9 mouse cellular contexts compared by ENCODE assay signal in the genomic region with DNA sequence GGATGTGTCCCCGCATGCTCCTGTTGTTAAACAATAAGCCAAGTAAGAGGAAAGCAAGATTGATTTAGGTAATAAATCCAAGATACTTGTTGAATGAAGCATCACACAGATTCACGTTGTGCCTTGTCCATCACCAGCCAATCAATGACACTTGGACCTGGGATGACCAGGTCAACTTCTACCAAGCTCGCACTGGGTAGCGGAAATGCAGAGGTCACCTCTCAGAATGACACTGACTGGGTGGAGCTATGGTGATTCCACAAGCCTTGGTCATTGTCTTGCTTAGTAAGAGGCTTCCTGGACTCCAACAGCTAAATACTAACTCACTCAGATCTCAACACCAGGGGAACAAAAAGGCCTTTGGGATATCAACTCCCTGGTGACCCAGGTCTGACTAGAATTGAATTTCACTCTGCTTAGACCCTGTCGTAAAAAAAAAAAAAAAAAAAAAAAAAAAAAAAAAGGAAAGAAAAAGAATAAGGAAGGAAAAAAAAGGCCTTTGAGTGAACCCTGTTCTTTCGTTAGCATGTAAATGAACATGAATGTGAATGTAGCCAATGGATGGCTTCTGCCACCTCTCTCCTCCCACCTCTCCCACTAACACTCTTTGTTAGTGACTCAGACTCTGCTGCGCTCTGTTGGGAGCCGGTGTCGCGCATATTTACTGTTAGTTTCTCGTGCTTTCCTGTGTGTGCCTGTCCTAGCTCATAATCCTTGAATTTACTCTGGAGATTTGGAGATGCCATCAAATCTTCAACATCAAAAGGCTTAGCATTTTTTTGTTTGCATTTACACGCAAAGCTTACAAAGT.
DNase-seq lines count a peak whose midpoint lies in the region; ATAC-seq and TF ChIP-seq lines count a peak whose summit lies in the region.
"Had no signal": no experiment of that assay in that cellular context is flagged by ENCODE, and none has a peak within 500 bp of the region (broad histone marks: within the 10 kb centered on the region; RNA-seq: fewer than 3 reads in every experiment).

No protein-coding gene starts in this region.

- DNase-seq in CH12.LX (ENCODE audit: extremely low read depth): no peak
- no peak for DNase-seq in midbrain, embryonic 10.5 days (ENCODE audit: low spot score)
- no peak for DNase-seq in gastrocnemius, postnatal 25 days
- no peak for DNase-seq in c-Kit-positive CD71-positive TER-119-positive erythroid progenitor cells, embryonic 14.5 days (ENCODE audit: low spot score)
- no peak for DNase-seq in cerebellum, adult 2 months
- DNase-seq: lung, postnatal 10 days had no signal

- no peaks in the 10 kb centered on the region for H3K79me2 ChIP-seq in CH12.LX (replicated peaks; ENCODE audit: control insufficient read depth, extremely low read depth, insufficient read depth, poor library complexity, severe bottlenecking)

- TF ChIP-seq POLR2A in CH12.LX (IDR thresholded peaks at IDR 0.05; ENCODE audit: low read depth, low read length): no peak
- TF ChIP-seq POLR2A in cerebellum, adult 2 months (IDR thresholded peaks at IDR 0.05; ENCODE audit: borderline replicate concordance, insufficient read depth, low read length): no peak

- in situ Hi-C loops in CH12.LX (cut with MboI; ENCODE audit: low pct_ligation_motif_present, low pct_unique_long_range_greater_than_20kb, low sequenced_read_pairs): no loop called here

- H3K9ac ChIP-seq in CH12.LX (ENCODE audit: insufficient read depth, low read depth): no peak overlapping the region
- no peak overlapping the region for H3K9ac ChIP-seq in embryonic facial prominence, embryonic 15.5 days

- no peak for ATAC-seq in embryonic facial prominence, embryonic 15.5 days (ENCODE audit: insufficient number of reproducible peaks, low FRiP score, low TSS enrichment, low read depth)
- no peak for ATAC-seq in megakaryocyte-erythroid progenitor cell, adult 5-6 weeks (replicated peaks; ENCODE audit: low FRiP score, low TSS enrichment, poor library complexity, severe bottlenecking)

- no peak overlapping the region for H3K27ac ChIP-seq in CH12.LX (ENCODE audit: insufficient read depth, low read depth)
- H3K27ac ChIP-seq in embryonic facial prominence, embryonic 15.5 days (replicated peaks): no peak overlapping the region
- H3K27ac ChIP-seq in midbrain, embryonic 10.5 days (replicated peaks): no peak overlapping the region
- no peak overlapping the region for H3K27ac ChIP-seq in cerebellum, adult 2 months (ENCODE audit: insufficient read depth, low read length)

- peaks cover 8 to 10% of the 10 kb centered on the region in 2 experiments; a peak in 3 of 4 replicates for H3K4me1 ChIP-seq in CH12.LX (ENCODE audit: control insufficient read depth in 1 of 2, insufficient read depth in 2 of 2)
- H3K4me1 ChIP-seq in E14TG2a.4 (replicated peaks; ENCODE audit: low read depth, low read length): peaks cover 78% of the 10 kb centered on the region
- H3K4me1 ChIP-seq in embryonic facial prominence, embryonic 15.5 days: peaks cover 13% of the 10 kb centered on the region
- H3K4me1 ChIP-seq in midbrain, embryonic 10.5 days: peaks cover 9% of the 10 kb centered on the region
- H3K4me1 ChIP-seq in cerebellum, adult 2 months (ENCODE audit: control insufficient read depth, insufficient read depth, low read length): no peaks in the 10 kb centered on the region

- TF ChIP-seq CTCF in CH12.LX (conservative IDR thresholded peaks at IDR 0.05 in 1 of 2, IDR thresholded peaks at IDR 0.05 in 1 of 2; ENCODE audit: low read depth in 2 of 2, low read length in 2 of 2): no peak
- TF ChIP-seq CTCF in E14TG2a.4 (conservative IDR thresholded peaks at IDR 0.05; ENCODE audit: low read length): no peak
- no peak for TF ChIP-seq CTCF in cerebellum, adult 2 months (IDR thresholded peaks at IDR 0.05; ENCODE audit: borderline replicate concordance, insufficient read depth, low read depth, low read length)

- H3K4me3 ChIP-seq in CH12.LX (replicated peaks in 1 of 3; ENCODE audit: low read depth in 2 of 3, low read length in 2 of 3, poor library complexity in 1 of 3): no peak overlapping the region
- H3K4me3 ChIP-seq in E14TG2a.4 (replicated peaks; ENCODE audit: low read length): peak overlapping the region; percentile 37
- no peak overlapping the region for H3K4me3 ChIP-seq in embryonic facial prominence, embryonic 15.5 days (replicated peaks)
- peak overlapping the region; percentile 34; the same call in 1 of the 2 replicates for H3K4me3 ChIP-seq in midbrain, embryonic 10.5 days
- H3K4me3 ChIP-seq in cerebellum, adult 2 months (replicated peaks; ENCODE audit: insufficient read depth, low read depth, low read length): no peak overlapping the region

- TF ChIP-seq RAD21 in CH12.LX (IDR thresholded peaks at IDR 0.05; ENCODE audit: low read depth, low read length): no peak

- H3K27me3 ChIP-seq in CH12.LX (replicated peaks) (no peaks in the 10 kb centered on the region), E14TG2a.4 (ENCODE audit: insufficient read depth, low read length) (no peaks in the 10 kb centered on the region)
- peaks cover 4% of the 10 kb centered on the region; the same call in 1 of the 2 replicates for H3K27me3 ChIP-seq in embryonic facial prominence, embryonic 15.5 days
- peaks cover 28% of the 10 kb centered on the region for H3K27me3 ChIP-seq in midbrain, embryonic 10.5 days (ENCODE audit: low read depth, poor library complexity, severe bottlenecking)
- no peaks in the 10 kb centered on the region; the same call in 1 of the 2 replicates for H3K27me3 ChIP-seq in cerebellum, adult 2 months (ENCODE audit: control insufficient read depth, insufficient read depth, low read length)

- H3K36me3 ChIP-seq in CH12.LX (replicated peaks in 1 of 2; ENCODE audit: control insufficient read depth in 1 of 2, insufficient read depth in 1 of 2, low read length in 1 of 2): no peaks in the 10 kb centered on the region
- no peaks in the 10 kb centered on the region for H3K36me3 ChIP-seq in E14TG2a.4 (ENCODE audit: insufficient read depth, low read length)
- H3K36me3 ChIP-seq in embryonic facial prominence, embryonic 15.5 days: no peaks in the 10 kb centered on the region
- H3K36me3 ChIP-seq in midbrain, embryonic 10.5 days: no peaks in the 10 kb centered on the region

- dilution Hi-C loops in CH12.LX (cut with MboI; ENCODE audit: extremely low pct_ligation_motif_present, extremely low pct_unique_long_range_greater_than_20kb, low sequenced_read_pairs): no loop called here

- TF ChIP-seq EP300 in CH12.LX (IDR thresholded peaks at IDR 0.05; ENCODE audit: low read length): no peak

- H3K4me2 ChIP-seq in CH12.LX (ENCODE audit: insufficient read depth, low read depth, poor library complexity, severe bottlenecking): 0 out of 2 replicates have a peak overlapping the region, but pooled peaks have one; percentile 13
- peak overlapping the region; percentile 24; the same call in 1 of the 2 replicates for H3K4me2 ChIP-seq in embryonic facial prominence, embryonic 15.5 days (replicated peaks)

- H3K9me3 ChIP-seq in CH12.LX (replicated peaks; ENCODE audit: low read length): no peaks in the 10 kb centered on the region
- no peaks in the 10 kb centered on the region for H3K9me3 ChIP-seq in E14TG2a.4 (ENCODE audit: low read length)
- no peaks in the 10 kb centered on the region for H3K9me3 ChIP-seq in embryonic facial prominence, embryonic 15.5 days (replicated peaks)
- no peaks in the 10 kb centered on the region for H3K9me3 ChIP-seq in midbrain, embryonic 10.5 days (replicated peaks)

- WGBS in embryonic facial prominence, embryonic 15.5 days: 19% methylated on average over 12 of the region's 12 CpGs
- WGBS in midbrain, embryonic 10.5 days: 19% methylated on average over 12 of the region's 12 CpGs
- WGBS in cerebellum, adult 2 months: 48% methylated on average over 12 of the region's 12 CpGs

TF ChIP-seq in CH12.LX, 34 proteins besides CTCF, POLR2A, EP300 and RAD21:
- TF ChIP-seq MEF2A (IDR thresholded peaks at IDR 0.05; ENCODE audit: borderline replicate concordance, low read depth, low read length): no peak
- peak; percentile 71 for TF ChIP-seq ZNF384 (IDR thresholded peaks at IDR 0.05; ENCODE audit: low read depth, low read length)

Comparison
In these comparisons a context has a peak if more than half of its experiments do, and no peak if none do; other contexts are left out.
1. H3K4me3 ChIP-seq: peak in E14TG2a.4 (single experiment) and midbrain, embryonic 10.5 days (single experiment); none in CH12.LX (0 of 3), embryonic facial prominence, embryonic 15.5 days (single experiment) and cerebellum, adult 2 months (single experiment).